15 mouse cellular contexts compared by ENCODE assay signal in genomic region chr10:11841094-11841493, GRCm38 (mm10).
A peak's percentile ranks its signal among the peaks of the same experiment; 100 is the strongest.
DNase-seq lines count a peak whose midpoint lies in the region; ATAC-seq and TF ChIP-seq lines count a peak whose summit lies in the region.
"Had no signal": no experiment of that assay in that cellular context is flagged by ENCODE, and none has a peak within 500 bp of the region (broad histone marks: within the 10 kb centered on the region; RNA-seq: fewer than 3 reads in every experiment).

No protein-coding gene starts in this region.

- TF ChIP-seq CTCF in intestine, postnatal 0 days (IDR thresholded peaks at IDR 0.05; ENCODE audit: low read depth) = 0 out of 2 replicates have a peak, but pooled peaks have one; percentile 2

- WGBS in intestine, postnatal 0 days = 81% methylated on average over 5 of the region's 5 CpGs
- WGBS in intestine, embryonic 16.5 days = 68% methylated on average over 5 of the region's 5 CpGs
- WGBS in midbrain, embryonic 15.5 days = 82% methylated on average over 5 of the region's 5 CpGs

- H3K4me3 ChIP-seq in intestine, postnatal 0 days (ENCODE audit: low read depth, low read length) = no peak overlapping the region
- no peak overlapping the region for H3K4me3 ChIP-seq in intestine, embryonic 16.5 days (ENCODE audit: low read length)
- H3K4me3 ChIP-seq in midbrain, embryonic 15.5 days = no peak overlapping the region
- H3K4me3 ChIP-seq: neural tube, embryonic 13.5 days had no signal

- no peak overlapping the region for H3K4me2 ChIP-seq in intestine, postnatal 0 days (replicated peaks; ENCODE audit: low read depth)
- no peak overlapping the region for H3K4me2 ChIP-seq in intestine, embryonic 16.5 days (ENCODE audit: low read depth, low read length)
- H3K4me2 ChIP-seq in midbrain, embryonic 15.5 days = no peak overlapping the region
- H3K4me2 ChIP-seq: midbrain, embryonic 11.5 days; neural tube, embryonic 13.5 days had no signal

- H3K4me1 ChIP-seq in intestine, postnatal 0 days (replicated peaks; ENCODE audit: control insufficient read depth, insufficient read depth, low read length) = no peaks in the 10 kb centered on the region
- no peaks in the 10 kb centered on the region for H3K4me1 ChIP-seq in intestine, embryonic 16.5 days (ENCODE audit: control insufficient read depth, insufficient read depth, low read length)
- H3K4me1 ChIP-seq in midbrain, embryonic 15.5 days = no peaks in the 10 kb centered on the region
- H3K4me1 ChIP-seq: neural tube, embryonic 13.5 days had no signal

- no peaks in the 10 kb centered on the region for H3K36me3 ChIP-seq in intestine, postnatal 0 days (ENCODE audit: control insufficient read depth, insufficient read depth)
- H3K36me3 ChIP-seq in intestine, embryonic 16.5 days (ENCODE audit: control insufficient read depth, insufficient read depth, low read length) = no peaks in the 10 kb centered on the region
- no peaks in the 10 kb centered on the region for H3K36me3 ChIP-seq in midbrain, embryonic 15.5 days (replicated peaks)
- H3K36me3 ChIP-seq: neural tube, embryonic 13.5 days had no signal

- no peaks in the 10 kb centered on the region for H3K9me3 ChIP-seq in intestine, postnatal 0 days (ENCODE audit: control insufficient read depth)
- no peaks in the 10 kb centered on the region for H3K9me3 ChIP-seq in intestine, embryonic 16.5 days (ENCODE audit: control insufficient read depth, low read length)
- no peaks in the 10 kb centered on the region for H3K9me3 ChIP-seq in midbrain, embryonic 15.5 days
- H3K9me3 ChIP-seq: neural tube, embryonic 13.5 days had no signal

- no peak for ATAC-seq in intestine, postnatal 0 days
- ATAC-seq in intestine, embryonic 16.5 days = no peak
- ATAC-seq in midbrain, embryonic 15.5 days (replicated peaks) = no peak
- ATAC-seq: hindbrain, embryonic 16.5 days had no signal

- no peak overlapping the region for H3K27ac ChIP-seq in intestine, postnatal 0 days (ENCODE audit: low read depth, low read length)
- H3K27ac ChIP-seq in intestine, embryonic 16.5 days (ENCODE audit: low read length) = no peak overlapping the region
- H3K27ac ChIP-seq in midbrain, embryonic 15.5 days = no peak overlapping the region
- H3K27ac ChIP-seq: neural tube, embryonic 13.5 days had no signal

- no peak overlapping the region for H3K9ac ChIP-seq in intestine, postnatal 0 days (ENCODE audit: low read depth, low read length)
- H3K9ac ChIP-seq in intestine, embryonic 16.5 days (ENCODE audit: low read depth, low read length) = no peak overlapping the region
- no peak overlapping the region for H3K9ac ChIP-seq in midbrain, embryonic 15.5 days
- H3K9ac ChIP-seq: neural tube, embryonic 13.5 days had no signal

- DNase-seq in ES-CJ7 (ENCODE audit: low read depth, low spot score) (peak; percentile 15), NIH3T3 (ENCODE audit: low read depth) (peak; percentile 6)
- peak; percentile 31 to 35 for DNase-seq in left cerebral cortex, adult 8-10 months (ENCODE audit: low spot score in 2 of 2)
- DNase-seq in thymus, postnatal 36 days = no peak
- DNase-seq: gastrocnemius, postnatal 25 days; kidney, postnatal 36 days; liver; lung, postnatal 10 days had no signal

- H3K27me3 ChIP-seq in intestine, postnatal 0 days (replicated peaks; ENCODE audit: control insufficient read depth, insufficient read depth, low read length) = no peaks in the 10 kb centered on the region
- no peaks in the 10 kb centered on the region for H3K27me3 ChIP-seq in intestine, embryonic 16.5 days (replicated peaks; ENCODE audit: control insufficient read depth, insufficient read depth, low read length)
- H3K27me3 ChIP-seq in midbrain, embryonic 15.5 days (replicated peaks) = no peaks in the 10 kb centered on the region
- H3K27me3 ChIP-seq: CH12.LX; neural tube, embryonic 13.5 days had no signal

Comparison
In these comparisons a context has a peak if more than half of its experiments do, and no peak if none do; other contexts are left out.
1. DNase-seq: peak in ES-CJ7 (single experiment), NIH3T3 (single experiment) and left cerebral cortex, adult 8-10 months (2 of 2); none in thymus, postnatal 36 days (0 of 2).